Mouse (Mus musculus): ENCODE results near the gene Coil.

GRCm38 (mm10) chr11:89001569-89001968 lies 31.5 kb downstream of the Coil start:
- no peak for TF ChIP-seq HCFC1 (IDR thresholded peaks at IDR 0.05; ENCODE audit: borderline replicate concordance, insufficient read depth, low read length)
- no peak for TF ChIP-seq ZC3H11A (IDR thresholded peaks at IDR 0.05; ENCODE audit: borderline replicate concordance, low read depth, low read length)
- TF ChIP-seq ZNF384 (IDR thresholded peaks at IDR 0.05; ENCODE audit: low read depth, low read length) = no peak
- no peak for TF ChIP-seq CHD2 (IDR thresholded peaks at IDR 0.05; ENCODE audit: low read depth, low read length)
- no peak for TF ChIP-seq MAFK (IDR thresholded peaks at IDR 0.05; ENCODE audit: insufficient read depth, low read depth, low read length)
